Mouse (Mus musculus) cerebellum, adult 8-10 months (tissue): ENCODE results near the gene Vmn1r14.
"Not testable (repeated sequence)": the region's sequence is repeated elsewhere in the genome, so short reads cannot be mapped to it uniquely, and the experiment has no call there.

ENCODE experiments used
- DNase-seq: peaks from one replicate; pipeline ENCODE4 v3.0.0; 2022

The Vmn1r14 gene

DNA sequence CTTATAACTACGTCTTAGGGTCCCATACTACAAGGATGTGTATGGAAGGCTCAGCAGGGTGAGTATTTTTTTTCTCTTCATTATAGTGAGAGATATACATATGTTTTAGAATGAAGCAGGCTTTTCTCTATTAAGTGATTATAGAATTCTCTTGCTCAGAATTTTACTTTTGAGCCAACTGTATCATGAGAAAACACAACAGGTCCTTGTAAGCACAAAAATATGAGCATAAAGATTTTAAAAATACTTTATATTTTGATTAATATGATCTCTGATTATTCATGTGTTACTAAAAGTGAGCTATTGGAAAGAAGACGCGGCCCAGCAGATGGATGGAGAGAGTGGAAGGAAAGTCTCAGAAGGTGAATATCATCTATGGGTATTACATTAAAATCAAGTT is at the start of gene Vmn1r14:
Vmn1r14 (plus strand) TSS at position 301 of the 400 bp plus-strand sequence.
- DNase-seq, result no peak

DNA sequence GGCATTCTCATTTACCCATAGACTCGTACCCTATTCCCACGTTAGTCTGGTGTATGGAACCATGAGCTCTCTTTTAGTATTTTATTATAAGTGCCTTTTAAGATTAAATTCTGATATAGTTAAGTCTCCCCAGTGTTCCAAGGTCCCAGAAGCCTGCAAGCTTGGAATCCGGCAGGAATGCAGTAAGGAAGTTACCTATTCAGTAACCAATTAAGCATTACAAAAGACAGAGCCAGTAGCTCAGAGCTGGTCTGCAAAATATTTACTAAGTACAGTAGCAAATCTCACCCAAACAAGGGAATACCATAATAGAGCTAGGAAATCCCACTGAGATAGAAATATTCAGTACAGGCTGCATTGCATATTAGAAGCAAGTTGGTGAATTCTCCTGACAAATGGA is 41.5 kb upstream of the Vmn1r14 start:
- DNase-seq, result not testable (repeated sequence)

DNA sequence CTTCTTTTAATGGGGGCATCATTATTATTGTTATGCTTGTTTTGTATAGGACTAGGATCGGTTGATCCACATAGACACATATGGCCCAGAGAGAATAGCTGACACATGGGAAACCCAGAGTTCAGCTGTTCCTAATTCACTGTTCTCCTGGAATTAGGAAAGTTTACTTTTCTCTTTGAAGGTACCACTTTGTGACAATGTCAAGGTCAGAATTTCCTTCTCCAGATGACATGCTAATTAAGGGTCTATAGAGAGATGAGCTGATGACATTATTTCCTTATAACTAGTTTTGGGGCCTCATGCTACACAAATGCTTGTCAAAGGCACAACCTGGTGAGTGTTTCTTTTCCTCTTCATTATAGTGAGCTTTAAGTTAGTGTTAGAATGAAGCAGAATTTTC is 28.5 kb upstream of the Vmn1r14 start, which contains the start of gene Vmn1r13:
Vmn1r13 (plus strand) TSS at position 301 of the 400 bp plus-strand sequence.
- DNase-seq, result not testable (repeated sequence)

DNA sequence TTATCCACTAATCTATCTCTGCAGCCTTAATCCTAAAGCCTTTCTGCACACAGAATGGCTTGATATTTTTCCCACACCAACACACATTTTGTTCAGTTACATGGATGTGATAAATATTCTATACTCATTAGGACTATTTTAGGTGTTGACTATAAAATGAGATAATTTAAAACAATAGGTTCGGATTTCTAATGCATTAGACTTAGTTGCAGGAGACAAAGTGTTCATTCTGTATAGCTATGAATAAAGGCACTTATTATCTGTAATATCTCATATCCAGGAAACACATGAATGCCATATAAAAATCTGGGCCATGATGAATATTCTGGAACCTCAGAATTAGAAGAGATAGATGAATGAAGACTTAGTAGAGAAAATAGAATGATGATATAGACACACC is 26.2 kb downstream of the Vmn1r14 start, which contains the start of gene Vmn1r15:
Vmn1r15 (plus strand) TSS at position 301 of the 400 bp plus-strand sequence.
- no peak for DNase-seq

DNA sequence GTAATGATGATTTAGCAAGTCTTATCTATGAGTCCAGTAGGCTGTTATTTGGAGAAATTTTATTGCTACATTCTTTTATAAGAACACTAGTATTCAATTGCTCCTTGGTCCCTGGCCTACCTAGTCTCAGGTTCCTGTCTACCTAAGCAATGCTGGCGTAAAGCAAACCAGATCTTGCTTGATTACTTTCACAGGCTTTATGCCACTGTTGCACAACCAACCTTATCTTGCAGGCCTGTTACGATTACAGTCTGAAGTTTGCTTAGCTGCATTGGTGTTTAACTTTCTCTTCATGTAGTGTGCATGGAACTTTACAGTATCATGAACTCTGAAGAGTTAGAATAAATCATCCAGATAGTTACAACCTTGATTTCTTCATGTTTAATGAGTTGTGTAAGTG is 29.5 kb downstream of the Vmn1r14 start:
- DNase-seq, result no peak

DNA sequence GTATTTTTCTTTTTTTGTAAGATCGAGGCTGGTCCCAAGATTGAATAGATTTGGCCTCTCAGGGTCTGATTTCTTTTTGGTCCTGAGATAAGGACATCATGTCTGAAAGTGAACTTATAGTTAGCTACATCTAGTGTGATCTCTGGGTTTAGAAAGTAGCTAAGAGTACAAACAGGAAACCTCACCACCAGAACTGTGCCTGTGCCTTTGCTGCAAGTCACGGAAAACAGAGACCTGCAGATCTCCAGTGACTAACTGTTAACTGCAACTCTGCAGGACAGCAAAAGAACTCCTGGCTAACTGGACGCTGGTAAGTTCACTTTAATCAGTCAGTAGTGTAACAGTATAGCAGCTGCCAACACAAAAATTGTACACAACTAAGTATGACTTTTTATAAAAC is 40.4 kb downstream of the Vmn1r14 start:
- DNase-seq, result no peak

DNA sequence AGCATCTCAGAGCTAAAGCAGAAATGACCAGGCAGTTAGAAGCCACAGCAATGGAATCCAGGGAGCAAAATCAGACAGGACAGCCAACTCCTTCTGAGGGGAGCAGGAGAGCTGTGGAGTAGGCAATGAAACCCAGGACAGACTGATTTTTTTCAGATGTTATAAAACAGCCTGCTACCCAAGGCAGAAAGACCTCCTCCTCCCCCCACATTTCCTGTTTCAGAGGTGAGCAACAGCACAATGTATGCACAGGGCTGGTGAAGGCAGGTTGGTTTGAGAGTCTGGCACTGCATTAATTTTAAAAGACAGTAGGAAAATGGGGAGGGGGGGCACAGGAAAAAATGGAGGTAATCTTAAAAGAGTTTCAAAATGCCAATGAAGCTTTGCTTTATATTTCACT is 41.0 kb downstream of the Vmn1r14 start:
- DNase-seq, result no peak

DNA sequence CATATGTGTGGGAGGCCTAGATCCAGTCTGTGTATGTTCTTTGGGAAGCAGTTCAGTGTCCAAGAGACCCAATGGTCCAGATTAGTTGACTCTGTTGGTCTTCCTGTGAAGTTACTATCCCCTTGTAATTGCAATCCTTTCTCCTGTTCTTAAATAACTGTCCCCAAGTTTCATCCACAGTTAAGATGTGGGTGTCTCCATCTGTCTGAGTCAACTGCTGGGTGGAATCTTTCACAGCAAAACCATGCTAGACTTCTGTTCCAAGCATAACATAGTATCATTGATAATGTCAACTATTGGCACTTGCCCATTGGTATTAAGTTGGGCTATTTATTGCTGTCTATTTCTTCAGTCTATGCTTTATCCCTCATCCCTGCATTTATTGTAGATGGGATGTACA is 47.5 kb downstream of the Vmn1r14 start:
- DNase-seq, result no peak
